Mouse (Mus musculus) lung, postnatal 0 days (tissue): ENCODE measurements around the gene Ctnnbl1.

Experiments used
- CTCF ChIP-seq: IDR thresholded peaks from 2 replicates; pipeline ENCODE4 v1.5.1; 2016; ENCODE audit warnings: antibody characterized with exemption, mild to moderate bottlenecking
- EP300 ChIP-seq: IDR thresholded peaks from 2 replicates; pipeline ENCODE4 v1.6.1; 2016; ENCODE audit warnings: antibody characterized with exemption, mild to moderate bottlenecking, control low read depth

GRCm38 (mm10) chr2:157914889-157915517 is 177.8 kb downstream of the Ctnnbl1 start:
- TF ChIP-seq CTCF: no peak
- no peak for TF ChIP-seq EP300
